Mouse (Mus musculus) bone marrow macrophage, adult 2 months (primary cell): ENCODE results near the gene Adcyap1r1. TPM values are rescaled to one million over a fixed set of nuclear protein-coding genes. Genes with fewer than 3 reads are reported as not detected.

Experiments used
- H3K27ac ChIP-seq: 2 replicates; pipeline ENCODE4 v1.5.1; 2012; ENCODE audit warnings: low read depth, low read length; ENCODE audit not compliant: insufficient read depth
- H3K4me1 ChIP-seq: 2 replicates; pipeline ENCODE4 v1.6.1; 2012; ENCODE audit warnings: low read length; ENCODE audit not compliant: control insufficient read depth, insufficient read depth
- H3K4me3 ChIP-seq: 2 replicates; pipeline ENCODE4 v1.5.1; 2012; ENCODE audit warnings: mild to moderate bottlenecking, low read length, moderate library complexity; ENCODE audit not compliant: insufficient read depth
- CTCF ChIP-seq: IDR thresholded peaks from 2 replicates; pipeline ENCODE4 v1.5.1; 2012; ENCODE audit warnings: low read depth, mild to moderate bottlenecking, low read length, moderate library complexity
- POLR2A ChIP-seq: IDR thresholded peaks from 2 replicates; pipeline ENCODE4 v1.6.1; 2012; ENCODE audit warnings: mild to moderate bottlenecking, low read depth, low read length, borderline replicate concordance
- polyA plus RNA-seq: library from polyadenylated mRNA; stranded (reverse); fragments of >200 nt; gene quantifications from 2 replicates; pipeline ENCODE4 v1.2.4, GENCODE M21; 2012; ENCODE audit not compliant: missing spikeins, insufficient read depth, insufficient read length

The Adcyap1r1 gene
- polyA plus RNA-seq, 1 experiment = not detected

- no peak overlapping the region for H3K27ac ChIP-seq
- TF ChIP-seq CTCF (no peak), POLR2A (no peak)
- no peak overlapping the region for H3K4me3 ChIP-seq
- no peaks in the 10 kb centered on the region for H3K4me1 ChIP-seq
These were observed 9.9 kb downstream of the Adcyap1r1 start for GRCm38 (mm10) chr6:55461678-55462077.

GRCm38 (mm10) chr6:55462394-55462793, 10.6 kb downstream of the Adcyap1r1 start:
- TF ChIP-seq CTCF (no peak), POLR2A (no peak)

GRCm38 (mm10) chr6:55463966-55464365, 12.2 kb downstream of the Adcyap1r1 start:
- no peak overlapping the region for H3K4me3 ChIP-seq
- no peak overlapping the region for H3K27ac ChIP-seq
- no peak for TF ChIP-seq POLR2A
- H3K4me1 ChIP-seq = no peaks in the 10 kb centered on the region

More at GRCm38 (mm10) chr6:55462394-55462793, 10.6 kb downstream of the Adcyap1r1 start:
- Histone ChIP-seq H3K4me1 (no peaks in the 10 kb centered on the region), H3K4me3 (no peak overlapping the region), H3K27ac (no peak overlapping the region)

GRCm38 (mm10) chr6:55465311-55465710, 13.5 kb downstream of the Adcyap1r1 start:
- Histone ChIP-seq H3K4me3 (no peak overlapping the region), H3K4me1 (no peaks in the 10 kb centered on the region), H3K27ac (no peak overlapping the region)
- TF ChIP-seq CTCF = no peak

- no peak overlapping the region for H3K27ac ChIP-seq
- H3K4me3 ChIP-seq = no peak overlapping the region
- H3K4me1 ChIP-seq = no peaks in the 10 kb centered on the region
- no peak for TF ChIP-seq POLR2A
- TF ChIP-seq CTCF = no peak
These were observed 14.6 kb downstream of the Adcyap1r1 start for GRCm38 (mm10) chr6:55466301-55466761.

- no peaks in the 10 kb centered on the region for H3K4me1 ChIP-seq
- no peak for TF ChIP-seq POLR2A
- TF ChIP-seq CTCF = no peak
- no peak overlapping the region for H3K4me3 ChIP-seq
- no peak overlapping the region for H3K27ac ChIP-seq
These were observed 18.9 kb downstream of the Adcyap1r1 start for GRCm38 (mm10) chr6:55470691-55471090.

GRCm38 (mm10) chr6:55472381-55472780, 20.6 kb downstream of the Adcyap1r1 start:
- TF ChIP-seq POLR2A (no peak), CTCF (no peak)
- H3K4me3 ChIP-seq = no peak overlapping the region
- H3K27ac ChIP-seq = no peak overlapping the region
- H3K4me1 ChIP-seq = no peaks in the 10 kb centered on the region

GRCm38 (mm10) chr6:55480988-55481387, 29.2 kb downstream of the Adcyap1r1 start:
- Histone ChIP-seq H3K4me3 (no peak overlapping the region), H3K4me1 (no peaks in the 10 kb centered on the region), H3K27ac (no peak overlapping the region)
- TF ChIP-seq CTCF = no peak
- no peak for TF ChIP-seq POLR2A

- Histone ChIP-seq H3K27ac (no peak overlapping the region), H3K4me3 (no peak overlapping the region), H3K4me1 (no peaks in the 10 kb centered on the region)
- TF ChIP-seq CTCF (no peak), POLR2A (no peak)
These were observed 30.7 kb downstream of the Adcyap1r1 start for GRCm38 (mm10) chr6:55482471-55482870.

GRCm38 (mm10) chr6:55483360-55483759, 31.6 kb downstream of the Adcyap1r1 start:
- Histone ChIP-seq H3K4me3 (no peak overlapping the region), H3K4me1 (no peaks in the 10 kb centered on the region), H3K27ac (no peak overlapping the region)
- no peak for TF ChIP-seq POLR2A
- TF ChIP-seq CTCF = no peak

- H3K27ac ChIP-seq = no peak overlapping the region
- H3K4me1 ChIP-seq = no peaks in the 10 kb centered on the region
- no peak overlapping the region for H3K4me3 ChIP-seq
- TF ChIP-seq CTCF = no peak
- TF ChIP-seq POLR2A = no peak
These were observed 32.4 kb downstream of the Adcyap1r1 start for GRCm38 (mm10) chr6:55484224-55484623.
